ENCODE assay signal across 10 mouse cellular contexts in genomic region chr10:3572723-3573649, GRCm38 (mm10). TPM values are rescaled to one million over a fixed set of nuclear protein-coding genes. Genes with fewer than 3 reads are reported as not detected.
DNase-seq lines count a peak whose midpoint lies in the region; ATAC-seq and TF ChIP-seq lines count a peak whose summit lies in the region.
"Had no signal": no experiment of that assay in that cellular context is flagged by ENCODE, and none has a peak within 500 bp of the region (broad histone marks: within the 10 kb centered on the region; RNA-seq: fewer than 3 reads in every experiment).

No protein-coding gene starts in this region.

- no peak overlapping the region for H3K4me2 ChIP-seq in hindbrain, embryonic 11.5 days (replicated peaks; ENCODE audit: low read depth, low read length)
- H3K4me2 ChIP-seq in hindbrain, embryonic 14.5 days (replicated peaks), result no peak overlapping the region
- no peak overlapping the region for H3K4me2 ChIP-seq in limb, embryonic 14.5 days (replicated peaks; ENCODE audit: low read depth, low read length, severe bottlenecking)
- no peak overlapping the region for H3K4me2 ChIP-seq in neural tube, embryonic 14.5 days (ENCODE audit: low read depth, low read length)
- H3K4me2 ChIP-seq: liver, embryonic 13.5 days had no signal

- H3K36me3 ChIP-seq in hindbrain, embryonic 11.5 days (ENCODE audit: control insufficient read depth, insufficient read depth, low read length), result no peaks in the 10 kb centered on the region
- no peaks in the 10 kb centered on the region for H3K36me3 ChIP-seq in hindbrain, embryonic 14.5 days (replicated peaks; ENCODE audit: control insufficient read depth, insufficient read depth)
- no peaks in the 10 kb centered on the region for H3K36me3 ChIP-seq in limb, embryonic 14.5 days (ENCODE audit: control insufficient read depth, insufficient read depth, low read length)
- H3K36me3 ChIP-seq in neural tube, embryonic 14.5 days (ENCODE audit: control insufficient read depth, insufficient read depth, low read length), result no peaks in the 10 kb centered on the region
- H3K36me3 ChIP-seq: G1E; liver, embryonic 13.5 days had no signal

- no peaks in the 10 kb centered on the region for H3K4me1 ChIP-seq in hindbrain, embryonic 11.5 days (replicated peaks; ENCODE audit: control insufficient read depth, insufficient read depth, low read length)
- no peaks in the 10 kb centered on the region for H3K4me1 ChIP-seq in hindbrain, embryonic 14.5 days (replicated peaks; ENCODE audit: control insufficient read depth, insufficient read depth, low read length)
- H3K4me1 ChIP-seq in limb, embryonic 14.5 days (ENCODE audit: control insufficient read depth, insufficient read depth, low read length), result no peaks in the 10 kb centered on the region
- H3K4me1 ChIP-seq in neural tube, embryonic 14.5 days (ENCODE audit: control insufficient read depth, insufficient read depth, low read length), result no peaks in the 10 kb centered on the region
- H3K4me1 ChIP-seq: liver, embryonic 13.5 days had no signal

- ATAC-seq in hindbrain, embryonic 11.5 days (ENCODE audit: low FRiP score), result peak; percentile 65
- no peak for ATAC-seq in hindbrain, embryonic 14.5 days (ENCODE audit: low FRiP score)
- peak; percentile 84 for ATAC-seq in common myeloid progenitor, adult 5-6 weeks (replicated peaks; ENCODE audit: low read depth, poor library complexity, severe bottlenecking)
- peak; percentile 87 for ATAC-seq in limb, embryonic 14.5 days (ENCODE audit: low FRiP score, low read depth)
- ATAC-seq in neural tube, embryonic 14.5 days (ENCODE audit: low read depth), result peak; percentile 41; the same call in 1 of the 2 replicates

- 74% methylated on average over 10 of the region's 10 CpGs for WGBS in hindbrain, embryonic 11.5 days
- WGBS in hindbrain, embryonic 14.5 days, result 72% methylated on average over 10 of the region's 10 CpGs
- WGBS in limb, embryonic 14.5 days, result 59% methylated on average over 10 of the region's 10 CpGs
- WGBS in neural tube, embryonic 14.5 days, result 77% methylated on average over 10 of the region's 10 CpGs

- no peaks in the 10 kb centered on the region for H3K27me3 ChIP-seq in hindbrain, embryonic 11.5 days (ENCODE audit: control insufficient read depth, insufficient read depth, low read length)
- no peaks in the 10 kb centered on the region for H3K27me3 ChIP-seq in hindbrain, embryonic 14.5 days (ENCODE audit: control insufficient read depth, insufficient read depth, low read length)
- no peaks in the 10 kb centered on the region for H3K27me3 ChIP-seq in limb, embryonic 14.5 days (ENCODE audit: control insufficient read depth, insufficient read depth, low read length)
- no peaks in the 10 kb centered on the region for H3K27me3 ChIP-seq in neural tube, embryonic 14.5 days (ENCODE audit: control insufficient read depth, insufficient read depth, low read length)
- H3K27me3 ChIP-seq: liver, embryonic 13.5 days had no signal

- H3K9ac ChIP-seq in hindbrain, embryonic 11.5 days (ENCODE audit: low read depth, low read length), result no peak overlapping the region
- H3K9ac ChIP-seq in hindbrain, embryonic 14.5 days, result no peak overlapping the region
- H3K9ac ChIP-seq in limb, embryonic 14.5 days (ENCODE audit: low read depth, low read length, severe bottlenecking), result no peak overlapping the region
- H3K9ac ChIP-seq in neural tube, embryonic 14.5 days (replicated peaks; ENCODE audit: low read depth, low read length), result no peak overlapping the region
- H3K9ac ChIP-seq: liver, embryonic 13.5 days had no signal

- DNase-seq in hindbrain, embryonic 11.5 days (ENCODE audit: low spot score), result peak; percentile 46
- DNase-seq in hindbrain, embryonic 14.5 days (ENCODE audit: low spot score), result no peak
- peak; percentile 24 for DNase-seq in gonadal fat pad, adult 2 months (ENCODE audit: low read depth)
- peak; percentile 77 for DNase-seq in kidney, adult 9 months
- DNase-seq in limb, embryonic 14.5 days (ENCODE audit: low spot score), result peak; percentile 78
- DNase-seq in urinary bladder, postnatal 25 days (ENCODE audit: low spot score), result no peak
- DNase-seq: liver, embryonic 13.5 days had no signal

- H3K4me3 ChIP-seq in hindbrain, embryonic 11.5 days (ENCODE audit: low read depth, low read length), result no peak overlapping the region
- no peak overlapping the region for H3K4me3 ChIP-seq in hindbrain, embryonic 14.5 days (replicated peaks; ENCODE audit: low read length)
- no peak overlapping the region for H3K4me3 ChIP-seq in limb, embryonic 14.5 days (replicated peaks; ENCODE audit: low read length)
- H3K4me3 ChIP-seq in neural tube, embryonic 14.5 days (ENCODE audit: low read depth, low read length), result no peak overlapping the region
- H3K4me3 ChIP-seq: liver, embryonic 13.5 days had no signal

- H3K9me3 ChIP-seq in hindbrain, embryonic 11.5 days (ENCODE audit: control insufficient read depth, low read length), result no peaks in the 10 kb centered on the region
- H3K9me3 ChIP-seq in hindbrain, embryonic 14.5 days (ENCODE audit: control insufficient read depth, low read length), result no peaks in the 10 kb centered on the region
- no peaks in the 10 kb centered on the region for H3K9me3 ChIP-seq in limb, embryonic 14.5 days (ENCODE audit: control insufficient read depth, low read length)
- H3K9me3 ChIP-seq in neural tube, embryonic 14.5 days (ENCODE audit: control insufficient read depth, low read length), result no peaks in the 10 kb centered on the region
- H3K9me3 ChIP-seq: G1E; liver, embryonic 13.5 days had no signal

- H3K27ac ChIP-seq in hindbrain, embryonic 11.5 days (ENCODE audit: low read depth, low read length), result no peak overlapping the region
- H3K27ac ChIP-seq in hindbrain, embryonic 14.5 days, result no peak overlapping the region
- H3K27ac ChIP-seq in limb, embryonic 14.5 days (replicated peaks; ENCODE audit: low read depth, low read length), result no peak overlapping the region
- H3K27ac ChIP-seq in neural tube, embryonic 14.5 days (ENCODE audit: low read depth, low read length), result no peak overlapping the region
- H3K27ac ChIP-seq: liver, embryonic 13.5 days had no signal

- no peak for TF ChIP-seq POLR2A in limb, embryonic 14.5 days (IDR thresholded peaks at IDR 0.05; ENCODE audit: borderline replicate concordance, extremely low read depth, insufficient read depth, insufficient read length)

RNA-seq across cellular contexts. Expression of gene Iyd, which starts 32.9 kb away (rescaled TPM):
- polyA plus RNA-seq in hindbrain, embryonic 11.5 days (2014; fragmentation: Nextera tagmentation; extraction: Ambion mirVana), result 0.10 TPM in 1 of 2 replicates, not detected in the other
- polyA plus RNA-seq in hindbrain, embryonic 14.5 days (2014; fragmentation: Nextera tagmentation; extraction: Ambion mirVana), result 0.32 and 0.77 TPM in 2 replicates
- not detected in 2 replicates for total RNA-seq in common myeloid progenitor, adult 5-6 weeks (2017)
- 1.6 and 2.6 TPM in 2 replicates for polyA plus RNA-seq in gonadal fat pad, adult 2 months (2012; rRNA removed)
- 0.20 TPM in 2 replicates for polyA plus RNA-seq in limb, embryonic 14.5 days (2012; rRNA removed)
- 0.88 and 1.6 TPM in 2 replicates for polyA plus RNA-seq in limb, embryonic 14.5 days (2014; fragmentation: Nextera tagmentation; extraction: Ambion mirVana)
- polyA plus RNA-seq in neural tube, embryonic 14.5 days (2014; fragmentation: Nextera tagmentation; extraction: Ambion mirVana), result 0.21 and 0.50 TPM in 2 replicates
- polyA plus RNA-seq: G1E had no signal

Comparison
In these comparisons a context has a peak if more than half of its experiments do, and no peak if none do; other contexts are left out.
1. DNase-seq: peak in hindbrain, embryonic 11.5 days (single experiment), gonadal fat pad, adult 2 months (single experiment), kidney, adult 9 months (single experiment) and limb, embryonic 14.5 days (single experiment); none in hindbrain, embryonic 14.5 days (single experiment) and urinary bladder, postnatal 25 days (single experiment).